Mouse (Mus musculus): ENCODE measurements at regions not wholly inside any gene's neighbourhood (a gene's known extent, or its start where the extent isn't known, plus 50 kb on each side); places are given as distances from the start of the nearest gene placed in this dataset.

GRCm38 (mm10) chr2:179263888-179264287 is 178.3 kb upstream of the Cdh4 start:
- Histone ChIP-seq H3K9ac (no peak overlapping the region), H3K36me3 (no peaks in the 10 kb centered on the region), H3K9me3 (no peaks in the 10 kb centered on the region), H3K4me1 (no peaks in the 10 kb centered on the region), H3K27me3 (no peaks in the 10 kb centered on the region), H3K27ac (no peak overlapping the region), H3K4me3 (no peak overlapping the region), H3K4me2 (no peak overlapping the region)
- ATAC-seq (ENCODE audit: borderline replicate concordance, extremely low read depth, low FRiP score, low TSS enrichment), result no peak
- WGBS, result 71% methylated on average over 4 of the region's 4 CpGs

GRCm38 (mm10) chr2:179265436-179265835 is 176.8 kb upstream of the Cdh4 start:
- no peaks in the 10 kb centered on the region for H3K9me3 ChIP-seq
- no peak overlapping the region for H3K9ac ChIP-seq
- no peak for ATAC-seq (ENCODE audit: borderline replicate concordance, extremely low read depth, low FRiP score, low TSS enrichment)
- H3K4me2 ChIP-seq, result no peak overlapping the region
- H3K36me3 ChIP-seq, result no peaks in the 10 kb centered on the region
- no peak overlapping the region for H3K27ac ChIP-seq
- no peaks in the 10 kb centered on the region for H3K4me1 ChIP-seq
- H3K27me3 ChIP-seq, result no peaks in the 10 kb centered on the region
- 62% methylated on average over 5 of the region's 5 CpGs for WGBS
- H3K4me3 ChIP-seq, result no peak overlapping the region

GRCm38 (mm10) chr2:179277204-179277886 is 164.9 kb upstream of the Cdh4 start:
- Histone ChIP-seq H3K4me1 (no peaks in the 10 kb centered on the region), H3K9ac (no peak overlapping the region), H3K4me2 (no peak overlapping the region), H3K36me3 (no peaks in the 10 kb centered on the region), H3K4me3 (no peak overlapping the region), H3K27ac (no peak overlapping the region), H3K9me3 (no peaks in the 10 kb centered on the region), H3K27me3 (no peaks in the 10 kb centered on the region)
- WGBS, result 78% methylated on average over 15 of the region's 15 CpGs
- no peak for ATAC-seq (ENCODE audit: borderline replicate concordance, extremely low read depth, low FRiP score, low TSS enrichment)

- H3K9me3 ChIP-seq, result no peaks in the 10 kb centered on the region
- no peaks in the 10 kb centered on the region for H3K4me1 ChIP-seq
- WGBS, result 59% methylated on average over 4 of the region's 4 CpGs
- no peak overlapping the region for H3K4me3 ChIP-seq
- no peaks in the 10 kb centered on the region for H3K36me3 ChIP-seq
- H3K27me3 ChIP-seq, result no peaks in the 10 kb centered on the region
- no peak overlapping the region for H3K4me2 ChIP-seq
- H3K9ac ChIP-seq, result no peak overlapping the region
- 0 out of 2 replicates have a peak, but pooled peaks have one; percentile 42 for ATAC-seq (ENCODE audit: borderline replicate concordance, extremely low read depth, low FRiP score, low TSS enrichment)
- no peak overlapping the region for H3K27ac ChIP-seq
These were observed 164.3 kb upstream of the Cdh4 start for GRCm38 (mm10) chr2:179277887-179278282.

GRCm38 (mm10) chr2:179282276-179282675 is 160.0 kb upstream of the Cdh4 start:
- Histone ChIP-seq H3K27ac (no peak overlapping the region), H3K4me1 (no peaks in the 10 kb centered on the region), H3K4me2 (no peak overlapping the region), H3K9ac (no peak overlapping the region), H3K27me3 (no peaks in the 10 kb centered on the region), H3K4me3 (no peak overlapping the region), H3K9me3 (no peaks in the 10 kb centered on the region), H3K36me3 (no peaks in the 10 kb centered on the region)
- 77% methylated on average over 6 of the region's 6 CpGs for WGBS
- ATAC-seq (ENCODE audit: borderline replicate concordance, extremely low read depth, low FRiP score, low TSS enrichment), result no peak

GRCm38 (mm10) chr2:179290394-179290793 is 151.8 kb upstream of the Cdh4 start:
- Histone ChIP-seq H3K4me3 (no peak overlapping the region), H3K9me3 (no peaks in the 10 kb centered on the region), H3K27me3 (no peaks in the 10 kb centered on the region), H3K9ac (no peak overlapping the region), H3K4me2 (no peak overlapping the region), H3K27ac (no peak overlapping the region), H3K36me3 (no peaks in the 10 kb centered on the region), H3K4me1 (no peaks in the 10 kb centered on the region)
- ATAC-seq (ENCODE audit: borderline replicate concordance, extremely low read depth, low FRiP score, low TSS enrichment), result peak; percentile 39; the same call in 1 of the 2 replicates
- WGBS, result 28% methylated on average over 5 of the region's 5 CpGs

GRCm38 (mm10) chr2:179291046-179291563 is 151.1 kb upstream of the Cdh4 start:
- 70% methylated on average over 1 of the region's 1 CpGs for WGBS
- H3K27me3 ChIP-seq, result no peaks in the 10 kb centered on the region

GRCm38 (mm10) chr2:179291958-179292357 is 150.3 kb upstream of the Cdh4 start:
- Histone ChIP-seq H3K4me1 (no peaks in the 10 kb centered on the region), H3K36me3 (no peaks in the 10 kb centered on the region), H3K9me3 (no peaks in the 10 kb centered on the region), H3K9ac (no peak overlapping the region), H3K4me2 (no peak overlapping the region), H3K27me3 (no peaks in the 10 kb centered on the region), H3K27ac (no peak overlapping the region), H3K4me3 (no peak overlapping the region)
- no peak for ATAC-seq (ENCODE audit: borderline replicate concordance, extremely low read depth, low FRiP score, low TSS enrichment)
- WGBS, result 80% methylated on average over 8 of the region's 8 CpGs

More at GRCm38 (mm10) chr2:179291046-179291563, 151.1 kb upstream of the Cdh4 start:
- no peaks in the 10 kb centered on the region for H3K9me3 ChIP-seq
- H3K4me1 ChIP-seq, result no peaks in the 10 kb centered on the region
- H3K36me3 ChIP-seq, result no peaks in the 10 kb centered on the region
- no peak overlapping the region for H3K27ac ChIP-seq
- H3K9ac ChIP-seq, result no peak overlapping the region
- H3K4me3 ChIP-seq, result no peak overlapping the region
- ATAC-seq (ENCODE audit: borderline replicate concordance, extremely low read depth, low FRiP score, low TSS enrichment), result no peak
- H3K4me2 ChIP-seq, result no peak overlapping the region

- no peak overlapping the region for H3K27ac ChIP-seq
- no peak overlapping the region for H3K9ac ChIP-seq
- H3K9me3 ChIP-seq, result no peaks in the 10 kb centered on the region
- H3K4me3 ChIP-seq, result no peak overlapping the region
- no peaks in the 10 kb centered on the region for H3K4me1 ChIP-seq
- H3K4me2 ChIP-seq, result no peak overlapping the region
- no peaks in the 10 kb centered on the region for H3K36me3 ChIP-seq
- H3K27me3 ChIP-seq, result no peaks in the 10 kb centered on the region
- no peak for ATAC-seq (ENCODE audit: borderline replicate concordance, extremely low read depth, low FRiP score, low TSS enrichment)
- 52% methylated on average over 4 of the region's 4 CpGs for WGBS
These were observed 149.7 kb upstream of the Cdh4 start for GRCm38 (mm10) chr2:179292566-179292965.

- no peak overlapping the region for H3K27ac ChIP-seq
- H3K4me3 ChIP-seq, result no peak overlapping the region
- 69% methylated on average over 8 of the region's 8 CpGs for WGBS
- no peaks in the 10 kb centered on the region for H3K27me3 ChIP-seq
- H3K9ac ChIP-seq, result no peak overlapping the region
- no peak for ATAC-seq (ENCODE audit: borderline replicate concordance, extremely low read depth, low FRiP score, low TSS enrichment)
- no peaks in the 10 kb centered on the region for H3K9me3 ChIP-seq
- no peak overlapping the region for H3K4me2 ChIP-seq
- H3K4me1 ChIP-seq, result no peaks in the 10 kb centered on the region
- H3K36me3 ChIP-seq, result no peaks in the 10 kb centered on the region
These were observed 149.1 kb upstream of the Cdh4 start for GRCm38 (mm10) chr2:179293114-179293513.

GRCm38 (mm10) chr2:179297057-179297456 is 145.2 kb upstream of the Cdh4 start:
- Histone ChIP-seq H3K9ac (no peak overlapping the region), H3K4me3 (no peak overlapping the region), H3K9me3 (no peaks in the 10 kb centered on the region), H3K4me2 (no peak overlapping the region), H3K27ac (no peak overlapping the region), H3K27me3 (no peaks in the 10 kb centered on the region), H3K36me3 (no peaks in the 10 kb centered on the region), H3K4me1 (no peaks in the 10 kb centered on the region)
- ATAC-seq (ENCODE audit: borderline replicate concordance, extremely low read depth, low FRiP score, low TSS enrichment), result no peak
- 51% methylated on average over 9 of the region's 9 CpGs for WGBS

- Histone ChIP-seq H3K4me2 (no peak overlapping the region), H3K27ac (no peak overlapping the region), H3K27me3 (no peaks in the 10 kb centered on the region), H3K4me1 (no peaks in the 10 kb centered on the region), H3K9ac (no peak overlapping the region), H3K36me3 (no peaks in the 10 kb centered on the region), H3K9me3 (no peaks in the 10 kb centered on the region), H3K4me3 (no peak overlapping the region)
- ATAC-seq (ENCODE audit: borderline replicate concordance, extremely low read depth, low FRiP score, low TSS enrichment), result no peak
- WGBS, result 16% methylated on average over 8 of the region's 8 CpGs
These were observed 138.5 kb upstream of the Cdh4 start for GRCm38 (mm10) chr2:179303765-179304164.

Data from lung, embryonic 15.5 days (tissue).